Mouse (Mus musculus) Patski (cell line): ENCODE data around the gene Lyrm9. TPM values are rescaled to one million over a fixed set of nuclear protein-coding genes. Genes with fewer than 3 reads are reported as not detected.

Experiments
- ATAC-seq: fragments of 100-300 bp; one replicate; pipeline ENCODE4 v1.8.0; 2021
- CTCF ChIA-PET: fragments of 350-600 bp; sonication (Branson Sonifier 250); formaldehyde crosslinking; loops from one replicate; lab custom pipeline; 2022; ENCODE audit warnings: inconsistent platforms; lab: Charles Lee
- POLR2A ChIA-PET: fragments of 350-600 bp; sonication (Branson Sonifier 250); formaldehyde crosslinking; loops from one replicate; lab custom pipeline; 2022; ENCODE audit warnings: antibody characterized with exemption, inconsistent platforms; lab: Charles Lee
- DNase-seq: peaks from one replicate; pipeline ENCODE4 v3.0.0-alpha.2; 2011; ENCODE audit warnings: low read depth, low spot score
- H3K27me3 ChIP-seq: fragments of 371-371 bp; one replicate; pipeline ENCODE4 v1.5.1; 2021
- CTCF ChIP-seq: fragments of 100-300 bp; IDR thresholded peaks from one replicate; pipeline ENCODE4 v1.5.1; 2021
- in situ Hi-C: fragments of 300-500 bp; cut with MboI; formaldehyde crosslinking; loops from 3 replicates; pipeline ENCODE4 v1.11.1; 2018; ENCODE audit warnings: low pct_unique_long_range_greater_than_20kb, mixed read lengths
- polyA plus RNA-seq: library from polyadenylated mRNA; unstranded; gene quantifications from one replicate; pipeline ENCODE4 v1.2.3, GENCODE M21; 2021

Lyrm9 gene
- polyA plus RNA-seq, 1 experiment from 2014 or later = 15.2 TPM

DNA sequence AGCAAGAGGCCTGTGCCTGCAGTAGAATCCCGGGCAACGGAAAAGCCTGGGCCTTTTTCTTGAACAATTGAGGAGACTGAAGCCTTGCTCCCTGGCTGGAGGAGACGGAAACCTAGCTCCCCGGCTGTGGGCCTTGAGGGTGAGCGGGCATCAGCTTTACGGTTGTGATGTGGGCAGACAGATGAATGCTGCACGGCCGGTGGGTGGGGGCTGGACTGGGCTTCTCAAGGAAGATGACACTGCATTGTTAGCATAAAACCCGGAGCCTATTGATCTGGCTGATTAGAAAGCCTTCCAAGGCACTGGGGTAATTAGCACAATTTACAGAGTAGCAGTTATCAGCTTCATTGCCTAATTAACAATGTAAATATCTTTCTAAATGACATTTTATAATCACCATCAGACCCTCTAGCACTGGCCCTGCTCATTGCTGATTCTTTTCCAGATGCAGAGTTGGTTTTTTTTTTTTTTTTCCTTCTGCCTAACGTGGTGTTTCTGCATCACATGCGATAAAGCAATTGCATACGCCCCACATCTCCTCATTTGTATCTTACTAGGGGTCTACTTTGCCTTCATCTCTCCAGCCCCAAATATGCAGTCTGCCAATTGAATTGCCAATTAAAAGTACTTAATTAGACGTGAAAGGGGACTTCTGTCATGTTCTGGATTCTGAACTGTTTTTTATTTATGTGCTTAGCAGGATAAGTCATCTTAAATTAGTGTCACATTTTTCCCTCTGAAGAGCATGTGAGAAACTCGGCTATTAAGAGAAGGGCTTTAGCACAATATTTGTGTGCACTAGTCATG, 10.2 kb upstream of the Lyrm9 start:
- DNase-seq (no peak), ATAC-seq (no peak)
- TF ChIP-seq CTCF = no peak
- in situ Hi-C loops = no loop called here
- CTCF ChIA-PET = no interaction called here
- H3K27me3 ChIP-seq = no peaks in the 10 kb centered on the region
- POLR2A ChIA-PET = no interaction called here

DNA sequence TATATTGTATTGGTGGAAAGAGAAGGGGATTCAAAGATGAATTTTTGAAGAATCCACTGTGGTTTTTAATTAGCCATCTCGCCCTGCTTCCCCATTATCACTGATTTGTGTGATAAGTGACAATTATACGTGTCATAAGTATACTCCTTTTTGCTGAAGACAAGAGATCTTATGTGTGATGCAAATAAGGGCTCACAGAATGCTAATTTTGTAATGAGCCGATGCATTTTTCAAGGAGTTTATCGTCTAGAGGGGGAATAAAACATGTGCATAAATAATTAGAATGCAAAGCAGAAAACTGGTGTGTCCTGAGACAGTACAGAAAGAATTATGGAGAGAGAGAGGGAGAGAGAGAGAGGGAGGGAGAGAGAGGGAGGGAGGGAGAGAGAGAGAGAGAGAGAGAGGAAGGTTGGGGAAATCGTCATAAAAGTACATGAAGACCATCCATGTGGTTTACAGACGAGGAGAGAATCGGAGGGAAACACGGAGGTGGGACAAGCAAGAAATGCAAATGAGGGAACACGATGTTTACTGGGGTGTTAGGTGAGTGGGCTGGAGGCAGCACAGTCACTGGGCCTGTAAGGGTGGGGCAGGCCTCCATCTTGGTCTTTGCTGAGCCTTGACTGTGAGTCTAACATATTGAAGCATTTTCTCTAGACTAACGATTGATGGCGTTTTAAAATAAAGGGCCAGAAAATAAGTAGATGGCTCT, 8.9 kb upstream of the Lyrm9 start:
- DNase-seq (no peak), ATAC-seq (no peak)
- no peak for TF ChIP-seq CTCF
- no peaks in the 10 kb centered on the region for H3K27me3 ChIP-seq
- POLR2A ChIA-PET = no interaction called here
- in situ Hi-C loops = no loop called here
- CTCF ChIA-PET = no interaction called here

DNA sequence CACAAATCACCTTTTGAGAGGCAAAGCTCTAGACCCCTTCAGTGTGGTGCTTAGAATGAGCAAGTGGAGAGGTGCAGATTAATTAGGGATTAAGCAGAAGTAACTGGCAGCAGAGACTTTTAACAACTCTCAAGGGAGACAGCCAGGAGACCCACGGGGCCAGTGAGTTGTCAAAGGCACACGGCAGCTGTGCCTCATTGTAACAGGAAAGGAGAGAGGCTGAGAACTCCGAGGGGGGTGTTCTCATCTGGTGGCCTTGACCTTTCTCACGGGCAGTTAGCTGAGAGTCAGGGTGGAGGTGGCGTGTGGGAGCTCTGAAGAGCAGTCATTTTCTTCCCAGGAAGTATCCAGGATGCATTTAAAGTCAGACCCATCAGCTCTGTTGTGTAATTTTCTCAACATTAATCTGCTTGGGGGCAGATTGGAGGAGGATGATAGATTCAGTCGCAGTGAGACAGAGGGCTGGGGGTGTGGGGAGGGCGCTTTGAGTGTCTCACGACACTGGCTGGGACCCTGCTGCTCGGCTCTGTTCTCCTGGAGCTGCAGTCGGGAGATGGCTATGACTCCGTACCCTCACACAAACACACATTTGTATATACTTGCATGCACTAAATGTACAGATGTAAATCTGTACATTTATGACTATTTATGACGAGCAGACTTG, 5.9 kb upstream of the Lyrm9 start:
- ATAC-seq (no peak), DNase-seq (no peak)
- ChIA-PET CTCF (interaction anchor here (1.4 kb wide), 1 partner anchor 260 kb away, joined by 4 read pairs; no protein-coding TSS in a partner anchor), POLR2A (no interaction called here)
- TF ChIP-seq CTCF = no peak
- in situ Hi-C loops = no loop called here
- no peaks in the 10 kb centered on the region for H3K27me3 ChIP-seq

DNA sequence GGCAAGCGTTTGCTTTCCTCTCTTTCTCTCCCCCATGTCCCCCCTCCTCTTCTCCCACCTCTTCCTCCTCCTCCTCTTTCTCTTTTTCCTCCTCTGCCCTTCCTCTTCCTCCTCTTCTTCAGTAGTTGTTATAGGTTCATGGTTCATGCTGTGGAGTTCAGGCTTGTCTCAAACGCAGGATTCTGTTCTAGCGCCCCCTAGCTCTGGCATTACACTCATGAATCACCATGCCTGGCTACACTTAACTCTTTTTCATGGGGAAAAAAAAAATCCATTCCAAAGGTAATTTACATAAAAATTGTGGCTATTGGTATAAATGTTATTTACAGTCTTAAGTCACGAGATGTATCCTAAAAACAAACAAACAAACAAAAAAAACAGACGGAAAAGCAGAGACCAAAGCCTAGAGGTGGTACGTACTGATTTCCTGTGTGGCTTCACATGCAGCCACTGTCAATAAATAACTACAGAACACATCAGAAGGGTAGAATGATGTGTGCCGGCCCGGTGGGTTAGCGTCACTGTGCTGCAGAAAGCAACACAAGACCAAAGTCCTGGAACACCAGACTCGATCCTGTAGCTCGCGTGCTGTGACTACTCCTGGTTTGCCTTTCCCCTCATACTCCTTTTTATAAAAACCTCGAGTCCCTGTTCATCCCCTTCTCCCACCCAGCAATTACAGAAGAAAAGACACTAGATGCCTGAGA, 3.4 kb upstream of the Lyrm9 start:
- TF ChIP-seq CTCF = peak; percentile 74
- ChIA-PET POLR2A (interaction anchor here (0.7 kb wide), 1 partner anchor 11 kb away, joined by 3 read pairs; no protein-coding TSS in a partner anchor), CTCF (interaction anchor here (0.9 to 1.1 kb wide), 2 partner anchors 15 to 263 kb away, joined by 3 read pairs; no protein-coding TSS in a partner anchor)
- ATAC-seq (no peak), DNase-seq (no peak)
- H3K27me3 ChIP-seq = no peaks in the 10 kb centered on the region
- in situ Hi-C loops = no loop called here

DNA sequence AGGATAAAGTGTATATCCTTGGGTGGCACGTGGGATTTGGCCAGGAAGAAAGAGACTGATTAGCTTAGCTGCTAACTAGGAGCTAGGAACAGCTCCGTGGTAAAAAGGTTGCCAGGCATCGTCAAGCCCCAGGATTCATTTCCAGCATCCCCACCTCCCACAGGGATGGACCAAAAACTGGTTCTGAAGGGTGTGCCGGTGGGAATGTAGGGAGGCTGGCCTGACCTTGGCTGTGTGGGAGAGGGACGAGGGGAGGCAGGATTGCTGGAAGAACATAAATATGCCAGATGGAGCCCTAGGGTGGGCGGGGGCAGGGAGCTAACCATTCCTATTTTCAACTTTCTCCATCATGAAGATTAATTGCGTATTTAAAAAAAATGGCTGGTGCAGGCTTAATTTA, 1.2 kb downstream of the Lyrm9 start:
- no peak for TF ChIP-seq CTCF
- POLR2A ChIA-PET = interaction anchor here (1.3 kb wide), 1 partner anchor 266 kb away, joined by 3 read pairs; no protein-coding TSS in a partner anchor
- ATAC-seq = no peak
- CTCF ChIA-PET = interaction anchor here (1.0 to 2.2 kb wide), 6 partner anchors 129 to 282 kb away, joined by 3 to 6 read pairs (median 3); no protein-coding TSS in a partner anchor
- in situ Hi-C loops = loop anchor here (5.0 kb wide), 1 partner anchor 265 kb away; no protein-coding TSS in a partner anchor
- H3K27me3 ChIP-seq = no peaks in the 10 kb centered on the region
- no peak for DNase-seq

DNA sequence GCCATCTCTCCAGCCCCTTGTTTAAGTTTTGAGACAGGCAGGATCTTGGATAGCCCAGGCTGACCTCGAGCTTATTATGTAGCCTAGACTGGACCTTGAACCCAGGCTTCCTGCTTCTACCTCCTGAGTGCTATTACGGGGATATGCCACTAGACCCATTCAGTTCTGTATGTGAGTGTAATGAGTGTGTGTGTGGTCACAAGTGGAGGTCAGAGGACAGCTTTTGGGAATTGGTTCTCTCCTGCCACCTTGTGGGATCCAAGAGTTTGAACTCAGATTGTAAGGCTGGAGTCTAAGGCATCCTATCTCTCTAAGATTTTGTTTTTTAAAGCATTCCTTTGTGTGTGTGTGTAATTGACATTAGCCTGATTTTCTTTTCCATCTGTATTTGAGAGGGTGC, 2.0 kb downstream of the Lyrm9 start:
- DNase-seq (no peak), ATAC-seq (no peak)
- TF ChIP-seq CTCF = peak; percentile 62
- CTCF ChIA-PET = interaction anchor here (1.0 to 2.2 kb wide), 6 partner anchors 128 to 283 kb away, joined by 3 to 6 read pairs (median 3); no protein-coding TSS in a partner anchor
- POLR2A ChIA-PET = interaction anchor here (0.6 kb wide), 2 partner anchors 89 to 244 kb away, joined by 4 read pairs; no protein-coding TSS in a partner anchor
- H3K27me3 ChIP-seq = no peaks in the 10 kb centered on the region
- in situ Hi-C loops = loop anchor here (5.0 kb wide), 1 partner anchor 266 kb away; no protein-coding TSS in a partner anchor

DNA sequence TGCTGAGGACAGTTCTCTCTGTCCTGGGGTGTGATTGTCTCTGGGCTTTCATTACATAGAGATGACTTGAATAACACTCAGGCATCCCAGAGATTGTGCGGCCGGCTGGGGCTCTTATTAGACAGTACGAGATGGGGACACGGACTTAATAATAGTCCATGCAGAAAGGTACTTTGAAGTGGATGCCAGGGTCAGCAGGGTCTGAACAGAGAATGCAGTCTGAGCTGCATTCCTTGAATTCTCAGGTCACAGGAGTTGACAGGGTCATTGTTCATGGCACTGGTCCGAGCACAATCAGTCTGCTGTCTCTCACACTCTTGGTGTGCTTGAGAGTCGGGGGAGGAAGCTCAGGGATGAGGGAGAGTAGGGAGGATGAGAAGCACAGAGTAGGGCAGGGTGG, 3.0 kb downstream of the Lyrm9 start:
- no peak for TF ChIP-seq CTCF
- no peaks in the 10 kb centered on the region for H3K27me3 ChIP-seq
- ATAC-seq (no peak), DNase-seq (no peak)
- in situ Hi-C loops = loop anchor here (5.0 kb wide), 1 partner anchor 267 kb away; no protein-coding TSS in a partner anchor
- POLR2A ChIA-PET = interaction anchor here (0.7 kb wide), 1 partner anchor 8 kb away, joined by 3 read pairs; no protein-coding TSS in a partner anchor
- CTCF ChIA-PET = interaction anchor here (0.6 kb wide), 1 partner anchor 570 kb away, joined by 4 read pairs; no protein-coding TSS in a partner anchor

DNA sequence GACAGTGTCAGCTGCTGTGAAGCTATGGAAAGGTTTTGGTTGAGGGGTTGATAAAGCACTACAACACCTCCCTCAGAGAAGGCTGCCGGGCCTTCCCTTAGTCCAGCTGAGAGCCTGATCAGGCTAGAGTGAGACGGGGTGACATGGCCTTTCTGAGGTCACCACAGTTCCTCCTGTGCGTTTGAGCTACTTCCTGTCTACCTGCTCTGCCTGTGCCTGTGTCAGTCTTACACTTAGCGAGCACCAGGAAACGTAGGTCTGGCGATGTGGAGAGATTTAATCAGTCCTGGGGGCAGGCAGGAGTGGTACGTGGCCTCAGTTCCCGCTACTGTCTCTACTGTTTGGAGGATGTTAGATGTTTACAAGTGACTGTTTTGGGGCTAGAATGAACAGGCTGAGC, 3.8 kb downstream of the Lyrm9 start:
- DNase-seq (no peak), ATAC-seq (no peak)
- in situ Hi-C loops = no loop called here
- POLR2A ChIA-PET = no interaction called here
- H3K27me3 ChIP-seq = no peaks in the 10 kb centered on the region
- TF ChIP-seq CTCF = no peak
- CTCF ChIA-PET = no interaction called here

DNA sequence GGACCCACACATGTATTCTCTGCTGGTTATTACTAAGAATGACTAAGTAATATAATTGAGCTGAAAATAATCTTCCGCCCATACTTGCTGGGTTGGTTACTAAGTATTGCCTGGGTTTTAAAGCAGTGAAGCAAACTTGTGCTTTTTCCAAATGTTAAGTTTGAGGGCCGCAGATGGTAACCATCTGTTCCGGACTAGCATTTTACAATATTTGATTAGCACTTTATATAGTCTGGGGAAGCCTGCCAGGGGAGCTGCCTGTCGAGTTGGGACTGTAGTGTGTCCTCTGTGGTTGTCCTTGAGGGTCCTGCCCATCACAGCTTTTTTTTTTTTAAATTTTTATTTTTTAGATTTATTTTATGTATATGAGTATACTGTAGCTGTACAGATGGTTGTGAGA, 5.3 kb downstream of the Lyrm9 start:
- no peaks in the 10 kb centered on the region for H3K27me3 ChIP-seq
- in situ Hi-C loops = no loop called here
- TF ChIP-seq CTCF = no peak
- ATAC-seq (no peak), DNase-seq (no peak)
- POLR2A ChIA-PET = interaction anchor here (0.5 kb wide), 1 partner anchor 246 kb away, joined by 3 read pairs; no protein-coding TSS in a partner anchor
- CTCF ChIA-PET = interaction anchor here (1.1 to 1.8 kb wide), 2 partner anchors 91 to 124 kb away, joined by 4 to 6 read pairs; no protein-coding TSS in a partner anchor
